In the genomic region with DNA sequence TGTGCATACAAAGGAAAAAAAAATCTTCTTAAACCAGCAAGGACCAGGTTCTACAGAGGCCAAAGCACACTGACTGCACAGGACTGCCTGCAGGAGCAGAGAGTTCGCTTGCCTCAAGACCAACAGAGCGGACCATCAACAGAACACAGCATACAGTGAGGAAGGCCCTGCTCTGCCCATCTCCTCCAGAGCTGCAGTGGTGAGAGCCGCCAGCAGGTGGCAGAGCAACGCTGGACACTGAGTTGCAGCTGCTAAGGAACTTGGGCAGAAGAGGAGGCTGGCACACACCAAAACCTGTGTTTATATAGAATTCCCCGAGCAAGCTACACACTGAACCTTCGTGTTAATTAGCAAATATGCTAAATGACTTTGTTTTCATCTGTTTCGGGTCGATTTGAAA, we compare ENCODE assay signal across 9 mouse cellular contexts. TPM values are rescaled to one million over a fixed set of nuclear protein-coding genes. Genes with fewer than 3 reads are reported as not detected.
A peak's percentile ranks its signal among the peaks of the same experiment; 100 is the strongest.
DNase-seq lines count a peak whose midpoint lies in the region; ATAC-seq and TF ChIP-seq lines count a peak whose summit lies in the region.
"Had no signal": no experiment of that assay in that cellular context is flagged by ENCODE, and none has a peak within 500 bp of the region (broad histone marks: within the 10 kb centered on the region; RNA-seq: fewer than 3 reads in every experiment).

No protein-coding gene starts in this region.

- H3K4me1 ChIP-seq in intestine, embryonic 16.5 days (ENCODE audit: control insufficient read depth, insufficient read depth, low read length): no peaks in the 10 kb centered on the region
- H3K4me1 ChIP-seq in midbrain, embryonic 10.5 days: no peaks in the 10 kb centered on the region

- no peaks in the 10 kb centered on the region for H3K9me3 ChIP-seq in intestine, embryonic 16.5 days (ENCODE audit: control insufficient read depth, low read length)
- H3K9me3 ChIP-seq in midbrain, embryonic 10.5 days (replicated peaks): no peaks in the 10 kb centered on the region

- peak; percentile 80 for DNase-seq in adipocyte (ENCODE audit: low spot score)
- DNase-seq in cerebellum, postnatal 4 days (ENCODE audit: low spot score in 2 of 2): peak; percentile 91 to 92
- peak; percentile 86 for DNase-seq in gastrocnemius, adult 2 months
- DNase-seq in left cerebral cortex, postnatal 10 days (ENCODE audit: extremely low spot score in 1 of 2, low spot score in 2 of 2): peak; percentile 79 to 86
- DNase-seq in midbrain, embryonic 10.5 days (ENCODE audit: low spot score): peak; percentile 76
- peak; percentile 75 to 81 for DNase-seq in right cerebral cortex, postnatal 36 days (ENCODE audit: low spot score in 2 of 2)
- DNase-seq in urinary bladder, postnatal 36 days (ENCODE audit: low spot score in 2 of 2): peak; percentile 76 to 83

- intact Hi-C loops in gastrocnemius, adult 2 months (cut with DNase I): loop anchor here (1.0 kb wide), 1 partner anchor 149 kb away; no protein-coding TSS in a partner anchor
- intact Hi-C loops in left cerebral cortex, postnatal 10 days (cut with DNase I): loop anchor here (2.0 kb wide), 1 partner anchor 150 kb away; no protein-coding TSS in a partner anchor

- H3K27ac ChIP-seq in gastrocnemius, adult 2 months: no peak overlapping the region
- no peak overlapping the region for H3K27ac ChIP-seq in intestine, embryonic 16.5 days (ENCODE audit: low read length)
- H3K27ac ChIP-seq in midbrain, embryonic 10.5 days (replicated peaks): no peak overlapping the region

- ATAC-seq in intestine, embryonic 16.5 days: peak; percentile 72

- H3K4me2 ChIP-seq in intestine, embryonic 16.5 days (ENCODE audit: low read depth, low read length): no peak overlapping the region

- peaks cover 20% of the 10 kb centered on the region for H3K36me3 ChIP-seq in intestine, embryonic 16.5 days (ENCODE audit: control insufficient read depth, insufficient read depth, low read length)
- H3K36me3 ChIP-seq in midbrain, embryonic 10.5 days: peaks cover 56% of the 10 kb centered on the region

- no peak overlapping the region for H3K4me3 ChIP-seq in gastrocnemius, adult 2 months
- no peak overlapping the region for H3K4me3 ChIP-seq in intestine, embryonic 16.5 days (ENCODE audit: low read length)
- no peak overlapping the region for H3K4me3 ChIP-seq in midbrain, embryonic 10.5 days

- H3K27me3 ChIP-seq in intestine, embryonic 16.5 days (replicated peaks; ENCODE audit: control insufficient read depth, insufficient read depth, low read length): no peaks in the 10 kb centered on the region
- H3K27me3 ChIP-seq in midbrain, embryonic 10.5 days (ENCODE audit: low read depth, poor library complexity, severe bottlenecking): no peaks in the 10 kb centered on the region

- no peak overlapping the region for H3K9ac ChIP-seq in intestine, embryonic 16.5 days (ENCODE audit: low read depth, low read length)

- peak; percentile 99 for TF ChIP-seq CTCF in gastrocnemius, adult 2 months (IDR thresholded peaks at IDR 0.05)

- 29% methylated on average over 8 of the region's 8 CpGs for WGBS in intestine, embryonic 16.5 days
- 30% methylated on average over 8 of the region's 8 CpGs for WGBS in midbrain, embryonic 10.5 days

RNA-seq across cellular contexts. Expression of gene Cldn22, which starts 42.8 kb away (rescaled TPM):
- total RNA-seq in gastrocnemius, adult 2 months (2021): under 1 TPM; 0.31 TPM
- polyA plus RNA-seq in intestine, embryonic 16.5 days (2015; fragmentation: Nextera tagmentation; extraction: Ambion mirVana): not detected in 2 replicates
- total RNA-seq in left cerebral cortex, postnatal 10 days (2021): under 1 TPM in 1 of 2 experiments, not detected in 1; 0.34 TPM
- polyA plus RNA-seq in midbrain, embryonic 10.5 days (2016; fragmentation: Nextera tagmentation; extraction: Ambion mirVana): not detected in 2 replicates
- polyA plus RNA-seq: stomach, embryonic 16.5 days had no signal

RNA-seq across cellular contexts. Expression of gene Cldn24, which starts 45.1 kb away (rescaled TPM):
- total RNA-seq in gastrocnemius, adult 2 months (2021): not detected
- polyA plus RNA-seq in intestine, embryonic 16.5 days (2015; fragmentation: Nextera tagmentation; extraction: Ambion mirVana): not detected in 2 replicates
- not detected for total RNA-seq in left cerebral cortex, postnatal 10 days (2021)
- polyA plus RNA-seq in midbrain, embryonic 10.5 days (2016; fragmentation: Nextera tagmentation; extraction: Ambion mirVana): not detected in 2 replicates
- polyA plus RNA-seq: stomach, embryonic 16.5 days had no signal
